Mouse (Mus musculus): Measurements from ENCODE around the gene Ifrd1. TPM values are rescaled to one million over a fixed set of nuclear protein-coding genes. Genes with fewer than 3 reads are reported as not detected.

Ifrd1 gene
- polyA plus RNA-seq, 1 experiment from 2014 or later = 108 TPM

MicroRNAs within 50 kb of the gene (microRNA counts, 519-probe panel; counts per million panel counts)
- not detected for microRNA mmu-miR-1938

Small RNAs within 50 kb of the gene (microRNA-seq; reads per million reads assigned to microRNA genes)
- not detected for gene Mir1938 (ENCODE audit: borderline number of aligned reads)

Other genes starting within 250 kb of the Ifrd1 start
- gene Arl4a, start 210.5 kb downstream of the Ifrd1 start, polyA plus RNA-seq (2015; fragmentation: Nextera tagmentation; extraction: Ambion mirVana) = 85.9 and 87.5 TPM in 2 replicates
- 4.8 and 5.7 TPM in 2 replicates for gene Scin, start 114.3 kb downstream of the Ifrd1 start, polyA plus RNA-seq (2015; fragmentation: Nextera tagmentation; extraction: Ambion mirVana)
- gene Lsmem1, start 49.0 kb downstream of the Ifrd1 start, polyA plus RNA-seq (2015; fragmentation: Nextera tagmentation; extraction: Ambion mirVana) = 1.4 and 1.9 TPM in 2 replicates
- 31.4 and 33.7 TPM in 2 replicates for gene Zfp277, start 197.4 kb upstream of the Ifrd1 start, polyA plus RNA-seq (2015; fragmentation: Nextera tagmentation; extraction: Ambion mirVana)
- gene Dock4, start 197.4 kb upstream of the Ifrd1 start, polyA plus RNA-seq (2015; fragmentation: Nextera tagmentation; extraction: Ambion mirVana) = 12.3 and 12.9 TPM in 2 replicates